Mouse (Mus musculus): ENCODE data around the gene Neurod2. TPM values are rescaled to one million over a fixed set of nuclear protein-coding genes. Genes with fewer than 3 reads are reported as not detected.
A peak's percentile ranks its signal among the peaks of the same experiment; 100 is the strongest.

Neurod2 gene
- total and polyA plus RNA-seq, 2 experiments from 2014 or later: 3.3 to 24.4 TPM

GRCm38 (mm10) chr11:98295013-98295585 is 34.3 kb downstream of the Neurod2 start:
- peak overlapping the region; percentile 89 for H3K4me2 ChIP-seq (ENCODE audit: low read depth, low read length, poor library complexity, severe bottlenecking)
- no peaks in the 10 kb centered on the region for H3K36me3 ChIP-seq (ENCODE audit: insufficient read depth, low read length)
- no peak for DNase-seq (ENCODE audit: low spot score)
- H3K27me3 ChIP-seq (ENCODE audit: insufficient read depth, low read length): no peaks in the 10 kb centered on the region
- peak overlapping the region; percentile 73 for H3K4me3 ChIP-seq (ENCODE audit: low read depth, low read length)
- WGBS: 3% methylated on average over 9 of the region's 9 CpGs
- 0 out of 2 replicates have a peak, but pooled peaks cover 5% of the 10 kb centered on the region for H3K4me1 ChIP-seq (ENCODE audit: insufficient read depth, low read length)
- ATAC-seq (ENCODE audit: low FRiP score): 0 out of 2 replicates have a peak, but pooled peaks have one; percentile 24
- H3K27ac ChIP-seq (ENCODE audit: low read depth, low read length): peak overlapping the region; percentile 62
- no peak for TF ChIP-seq CTCF (IDR thresholded peaks at IDR 0.05)
- peak overlapping the region; percentile 81 for H3K9ac ChIP-seq (replicated peaks; ENCODE audit: low read length, poor library complexity, severe bottlenecking)
- no peaks in the 10 kb centered on the region for H3K9me3 ChIP-seq (ENCODE audit: low read length)

- no peaks in the 10 kb centered on the region for H3K36me3 ChIP-seq (ENCODE audit: insufficient read depth, low read length)
- peak overlapping the region; percentile 81 for H3K9ac ChIP-seq (replicated peaks; ENCODE audit: low read length, poor library complexity, severe bottlenecking)
- H3K9me3 ChIP-seq (ENCODE audit: low read length): no peaks in the 10 kb centered on the region
- ATAC-seq (ENCODE audit: low FRiP score) (peak; percentile 67), DNase-seq (ENCODE audit: low spot score) (peak; percentile 91)
- no peaks in the 10 kb centered on the region for H3K27me3 ChIP-seq (ENCODE audit: insufficient read depth, low read length)
- TF ChIP-seq CTCF (IDR thresholded peaks at IDR 0.05): no peak; the same call in 1 of the 2 replicates
- 1% methylated on average over 53 of the region's 58 CpGs for WGBS
- peak overlapping the region; percentile 89 for H3K4me2 ChIP-seq (ENCODE audit: low read depth, low read length, poor library complexity, severe bottlenecking)
- peak overlapping the region; percentile 62 for H3K27ac ChIP-seq (ENCODE audit: low read depth, low read length)
- peak overlapping the region; percentile 73 for H3K4me3 ChIP-seq (ENCODE audit: low read depth, low read length)
- H3K4me1 ChIP-seq (ENCODE audit: insufficient read depth, low read length): 0 out of 2 replicates have a peak, but pooled peaks cover 5% of the 10 kb centered on the region
These were observed 35.0 kb downstream of the Neurod2 start for GRCm38 (mm10) chr11:98294188-98295012.

GRCm38 (mm10) chr11:98293070-98293469 is 36.4 kb downstream of the Neurod2 start:
- Histone ChIP-seq H3K4me2 (ENCODE audit: low read depth, low read length, poor library complexity, severe bottlenecking) (no peak overlapping the region), H3K9me3 (ENCODE audit: low read length) (no peaks in the 10 kb centered on the region), H3K36me3 (ENCODE audit: insufficient read depth, low read length) (no peaks in the 10 kb centered on the region), H3K9ac (replicated peaks; ENCODE audit: low read length, poor library complexity, severe bottlenecking) (no peak overlapping the region), H3K27ac (ENCODE audit: low read depth, low read length) (no peak overlapping the region), H3K27me3 (ENCODE audit: insufficient read depth, low read length) (no peaks in the 10 kb centered on the region), H3K4me1 (ENCODE audit: insufficient read depth, low read length) (0 out of 2 replicates have a peak, but pooled peaks cover 5% of the 10 kb centered on the region), H3K4me3 (ENCODE audit: low read depth, low read length) (no peak overlapping the region)
- DNase-seq (ENCODE audit: low spot score): no peak
- no peak for TF ChIP-seq CTCF (IDR thresholded peaks at IDR 0.05)
- ATAC-seq (ENCODE audit: low FRiP score): no peak
- WGBS: 52% methylated on average over 2 of the region's 2 CpGs

GRCm38 (mm10) chr11:98290906-98291305 is 38.5 kb downstream of the Neurod2 start:
- Histone ChIP-seq H3K4me2 (ENCODE audit: low read depth, low read length, poor library complexity, severe bottlenecking) (no peak overlapping the region), H3K9me3 (ENCODE audit: low read length) (no peaks in the 10 kb centered on the region), H3K36me3 (ENCODE audit: insufficient read depth, low read length) (no peaks in the 10 kb centered on the region), H3K27ac (ENCODE audit: low read depth, low read length) (no peak overlapping the region), H3K27me3 (ENCODE audit: insufficient read depth, low read length) (no peaks in the 10 kb centered on the region), H3K4me3 (ENCODE audit: low read depth, low read length) (no peak overlapping the region), H3K4me1 (ENCODE audit: insufficient read depth, low read length) (0 out of 2 replicates have a peak, but pooled peaks cover 2% of the 10 kb centered on the region), H3K9ac (replicated peaks; ENCODE audit: low read length, poor library complexity, severe bottlenecking) (no peak overlapping the region)
- TF ChIP-seq CTCF (IDR thresholded peaks at IDR 0.05): no peak
- no peak for DNase-seq (ENCODE audit: low spot score)
- WGBS: 66% methylated on average over 2 of the region's 2 CpGs
- ATAC-seq (ENCODE audit: low FRiP score): no peak

GRCm38 (mm10) chr11:98289873-98290272 is 39.6 kb downstream of the Neurod2 start:
- H3K36me3 ChIP-seq (ENCODE audit: insufficient read depth, low read length): no peaks in the 10 kb centered on the region
- no peak for TF ChIP-seq CTCF (IDR thresholded peaks at IDR 0.05)
- H3K27ac ChIP-seq (ENCODE audit: low read depth, low read length): no peak overlapping the region
- DNase-seq (ENCODE audit: low spot score): peak; percentile 65
- H3K27me3 ChIP-seq (ENCODE audit: insufficient read depth, low read length): no peaks in the 10 kb centered on the region
- 0 out of 2 replicates have a peak overlapping the region, but pooled peaks have one; percentile 19 for H3K9ac ChIP-seq (replicated peaks; ENCODE audit: low read length, poor library complexity, severe bottlenecking)
- no peak overlapping the region for H3K4me3 ChIP-seq (ENCODE audit: low read depth, low read length)
- H3K4me2 ChIP-seq (ENCODE audit: low read depth, low read length, poor library complexity, severe bottlenecking): no peak overlapping the region
- 34% methylated on average over 13 of the region's 13 CpGs for WGBS
- 0 out of 2 replicates have a peak, but pooled peaks cover 4% of the 10 kb centered on the region for H3K4me1 ChIP-seq (ENCODE audit: insufficient read depth, low read length)
- no peaks in the 10 kb centered on the region for H3K9me3 ChIP-seq (ENCODE audit: low read length)
- ATAC-seq (ENCODE audit: low FRiP score): no peak

GRCm38 (mm10) chr11:98287961-98288360 is 41.5 kb downstream of the Neurod2 start:
- no peak for DNase-seq (ENCODE audit: low spot score)
- no peak for TF ChIP-seq CTCF (IDR thresholded peaks at IDR 0.05)
- Histone ChIP-seq H3K9me3 (ENCODE audit: low read length) (no peaks in the 10 kb centered on the region), H3K9ac (replicated peaks; ENCODE audit: low read length, poor library complexity, severe bottlenecking) (no peak overlapping the region), H3K4me2 (ENCODE audit: low read depth, low read length, poor library complexity, severe bottlenecking) (no peak overlapping the region), H3K36me3 (ENCODE audit: insufficient read depth, low read length) (no peaks in the 10 kb centered on the region), H3K4me1 (ENCODE audit: insufficient read depth, low read length) (peaks cover 7% of the 10 kb centered on the region; the same call in 1 of the 2 replicates), H3K27me3 (ENCODE audit: insufficient read depth, low read length) (no peaks in the 10 kb centered on the region), H3K4me3 (ENCODE audit: low read depth, low read length) (no peak overlapping the region), H3K27ac (ENCODE audit: low read depth, low read length) (no peak overlapping the region)
- no peak for ATAC-seq (ENCODE audit: low FRiP score)
- 33% methylated on average over 7 of the region's 7 CpGs for WGBS

All from midbrain, postnatal 0 days (tissue).